Mouse (Mus musculus) CD4-positive helper T cell, adult 2 months (primary cell): Measurements from ENCODE around the gene H6pd.

Experiments used
- DNase-seq: peaks from one replicate; pipeline ENCODE4 v3.0.0-alpha.2; 2012; ENCODE audit warnings: low read depth, missing footprints, low spot score

Gene H6pd

DNA sequence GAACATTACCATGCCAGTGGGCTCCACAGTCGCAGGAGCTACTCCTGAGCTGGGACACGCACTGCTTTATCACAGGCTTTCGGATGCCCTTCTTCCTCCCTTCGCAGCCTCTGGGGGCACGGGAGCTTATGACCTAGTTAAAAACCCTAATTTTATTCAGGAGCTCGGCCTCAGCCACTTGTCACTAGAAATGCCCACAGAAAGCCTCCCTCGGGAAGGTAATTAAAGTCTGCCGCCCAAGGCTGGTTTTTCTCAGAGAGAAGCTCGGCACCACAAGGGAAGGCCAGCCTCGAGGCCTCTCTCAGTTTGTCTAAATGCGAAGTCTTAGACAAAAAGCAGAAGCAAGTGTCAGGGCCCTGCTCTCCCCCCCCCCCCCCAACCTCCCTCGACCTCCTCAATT is 64.6 kb downstream of the H6pd start:
- DNase-seq, result no peak

DNA sequence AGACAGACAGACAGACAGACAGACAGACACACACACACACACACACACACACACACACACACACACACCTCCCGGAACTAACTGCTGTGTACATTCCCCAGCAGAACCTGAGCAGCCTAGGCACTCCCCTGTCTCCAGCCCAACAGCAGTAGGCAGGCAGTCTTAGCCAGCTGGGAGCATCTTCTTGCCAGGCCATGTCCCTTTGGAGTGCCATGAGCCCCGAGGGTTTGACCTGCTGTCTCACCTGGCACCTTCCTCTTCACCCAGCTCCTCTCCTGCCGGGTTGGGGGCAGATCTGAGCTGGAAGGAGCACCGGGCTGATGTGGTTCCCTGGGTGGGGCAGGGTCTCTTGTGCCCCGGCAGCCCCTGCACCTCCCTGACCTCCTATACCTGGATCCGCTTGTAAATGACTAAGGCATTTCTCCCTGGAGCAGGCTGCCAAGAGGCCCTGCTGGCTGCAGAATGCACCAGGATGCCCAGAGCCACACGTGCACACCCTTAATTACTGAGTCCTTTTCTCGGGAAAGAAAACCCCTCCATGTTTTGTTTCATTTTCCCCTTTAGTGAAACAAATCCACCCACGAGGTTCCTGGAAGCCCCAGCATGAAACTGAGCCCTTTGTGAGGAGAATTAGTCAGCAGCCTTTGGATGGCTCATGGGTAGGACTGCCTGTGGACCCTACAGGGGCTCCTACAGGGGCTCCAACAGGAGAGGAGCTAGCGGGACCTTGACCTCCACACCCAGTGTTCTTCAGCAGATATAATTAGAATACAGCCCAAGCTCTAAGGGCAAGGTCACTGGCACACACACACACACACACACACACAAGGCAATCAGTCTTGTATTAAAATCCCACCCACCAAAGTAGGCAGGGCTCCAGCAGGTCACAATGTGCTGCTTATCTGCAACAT is 65.7 kb downstream of the H6pd start:
- no peak for DNase-seq

DNA sequence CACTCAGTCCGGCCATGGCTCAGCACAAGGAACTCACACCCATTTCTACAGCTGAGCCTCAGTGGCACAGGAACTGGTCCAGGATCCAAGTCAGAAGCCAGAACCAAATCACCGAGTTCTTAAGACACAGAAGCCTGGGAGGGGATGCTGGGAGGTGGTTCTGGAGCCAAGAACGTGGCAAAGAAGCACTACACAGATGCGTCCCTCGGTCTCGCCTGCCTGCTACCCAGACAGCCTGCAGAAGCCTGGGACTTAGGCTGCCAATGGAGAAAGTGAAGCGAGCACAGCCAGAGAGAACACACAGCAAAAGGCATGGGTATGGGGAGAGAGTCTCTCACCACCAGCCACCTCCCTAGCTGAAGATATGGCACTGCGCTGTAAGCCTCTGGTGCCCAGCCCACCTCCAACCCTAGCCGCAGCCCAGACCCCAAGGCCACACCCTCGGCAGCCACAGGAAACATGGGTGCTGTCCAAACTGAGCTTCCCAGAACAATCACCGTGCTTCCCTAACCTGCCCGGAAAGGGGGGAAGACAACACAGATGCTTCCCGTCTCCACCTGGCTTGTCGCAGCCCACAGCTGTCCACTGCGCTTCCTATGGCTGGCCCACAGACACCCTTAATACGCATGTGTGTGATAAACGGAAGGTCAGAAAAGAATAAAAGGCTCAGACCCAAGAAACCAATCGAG is 67.6 kb downstream of the H6pd start:
- DNase-seq, result no peak

DNA sequence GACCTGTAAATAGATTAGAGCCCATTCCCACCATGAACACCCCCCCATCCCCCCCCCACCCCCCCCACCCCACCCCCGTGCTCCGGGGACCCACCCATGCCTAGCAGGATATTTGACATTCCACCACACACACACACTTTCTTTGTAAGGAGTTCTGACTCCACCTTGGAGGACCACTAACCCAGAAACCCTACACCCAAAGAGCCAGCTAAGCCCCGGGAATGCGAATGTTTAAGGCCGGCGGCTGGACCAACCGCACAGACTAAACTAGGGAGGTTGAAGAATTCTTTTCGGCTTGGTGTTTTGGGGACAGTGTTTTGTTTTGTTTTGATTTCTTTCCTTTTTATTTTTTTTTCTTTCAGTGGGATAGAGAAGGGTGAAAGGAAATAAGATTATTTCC is 70.1 kb downstream of the H6pd start:
- DNase-seq, result no peak

DNA sequence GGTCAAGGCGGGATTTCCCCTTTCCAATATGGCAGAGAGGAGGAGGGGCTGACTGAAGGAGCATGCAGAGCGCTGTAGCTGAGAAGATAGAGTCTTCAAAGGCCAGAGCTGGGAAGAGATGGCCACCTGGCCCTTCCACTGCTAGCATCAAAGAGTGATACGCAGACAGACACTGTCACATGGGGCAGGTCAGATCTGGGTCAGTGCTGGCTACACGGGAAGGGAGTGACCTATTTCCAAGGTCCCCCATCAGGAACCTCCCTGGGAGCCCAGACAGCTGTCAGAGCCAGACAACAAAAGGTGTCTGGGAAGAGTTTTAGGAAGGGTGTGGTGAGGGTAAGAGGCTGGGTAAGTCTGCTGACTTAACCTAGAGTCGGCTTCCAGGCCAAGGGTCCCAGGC is 71.9 kb downstream of the H6pd start:
- DNase-seq, result no peak

DNA sequence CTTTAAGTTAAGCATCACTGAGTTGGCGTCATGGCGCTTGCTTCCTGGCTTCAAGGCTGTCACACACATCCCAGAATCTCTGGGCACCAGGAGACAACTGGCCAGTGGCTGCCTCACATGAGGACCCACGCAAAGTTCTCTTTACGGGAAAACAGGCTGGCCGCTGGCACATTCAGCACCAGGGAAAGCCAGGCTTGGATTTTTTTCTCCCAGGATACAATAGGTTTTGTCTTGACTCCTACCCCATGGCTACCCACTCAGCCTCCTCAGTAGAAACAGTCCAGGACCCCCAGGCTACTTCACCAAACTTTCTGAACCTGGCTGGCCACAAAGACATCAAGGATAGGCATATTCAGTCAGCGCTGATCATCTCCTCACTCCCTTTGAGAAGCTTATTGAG is 73.4 kb downstream of the H6pd start:
- DNase-seq, result no peak

DNA sequence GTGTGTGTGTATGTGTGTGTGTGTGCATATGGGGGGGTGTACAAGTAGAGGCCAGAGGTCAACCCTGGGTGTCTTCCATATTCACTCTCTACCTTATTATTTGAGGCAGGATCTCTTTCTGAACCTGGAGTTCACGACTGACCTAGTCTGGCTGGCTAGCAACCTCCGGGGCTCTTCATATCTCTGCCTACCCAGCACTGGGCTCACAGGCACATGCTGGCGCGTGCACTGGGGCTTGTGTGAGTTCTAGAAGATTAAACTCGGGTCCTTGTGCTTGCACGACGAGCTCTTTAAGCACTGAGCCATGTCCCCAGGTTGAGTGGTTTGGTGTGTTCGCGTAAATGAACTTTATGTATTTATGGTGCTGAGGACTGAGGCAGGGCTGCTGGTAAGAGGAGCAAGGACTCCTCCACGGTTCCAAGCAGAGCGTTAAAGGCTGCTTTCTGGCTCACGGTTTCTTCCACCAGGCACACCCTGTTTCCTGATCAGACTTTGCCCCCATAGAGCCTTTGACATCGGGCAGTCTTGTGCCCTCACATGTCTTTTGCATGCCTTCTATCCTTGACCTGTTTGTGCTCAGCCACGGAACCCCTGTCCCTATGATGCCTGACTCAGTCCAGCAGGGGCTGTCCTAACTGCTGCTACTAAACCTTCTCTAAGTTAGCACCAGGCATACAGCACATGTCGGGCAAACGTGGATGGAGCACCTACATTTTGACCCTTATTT is 75.1 kb downstream of the H6pd start:
- DNase-seq, result no peak

DNA sequence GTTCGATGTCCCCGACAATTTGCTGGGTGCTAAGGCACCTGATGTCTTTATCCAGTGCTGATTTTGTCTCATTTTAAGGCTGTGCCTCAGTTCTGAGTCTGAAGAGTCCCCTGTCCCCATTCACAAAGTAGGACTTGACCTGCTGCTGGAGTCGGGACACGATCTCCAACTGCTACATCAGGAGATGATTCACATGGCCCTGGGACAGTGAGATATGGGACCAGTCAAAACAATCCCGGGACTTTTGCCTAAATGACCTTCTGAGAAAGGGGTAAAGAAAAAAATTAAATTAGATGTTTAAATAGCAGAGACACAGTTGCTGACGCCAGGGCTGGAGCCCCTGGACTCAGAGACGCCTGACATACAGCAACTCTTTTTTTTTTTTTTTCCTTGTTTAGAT is 75.8 kb downstream of the H6pd start:
- DNase-seq, result no peak

DNA sequence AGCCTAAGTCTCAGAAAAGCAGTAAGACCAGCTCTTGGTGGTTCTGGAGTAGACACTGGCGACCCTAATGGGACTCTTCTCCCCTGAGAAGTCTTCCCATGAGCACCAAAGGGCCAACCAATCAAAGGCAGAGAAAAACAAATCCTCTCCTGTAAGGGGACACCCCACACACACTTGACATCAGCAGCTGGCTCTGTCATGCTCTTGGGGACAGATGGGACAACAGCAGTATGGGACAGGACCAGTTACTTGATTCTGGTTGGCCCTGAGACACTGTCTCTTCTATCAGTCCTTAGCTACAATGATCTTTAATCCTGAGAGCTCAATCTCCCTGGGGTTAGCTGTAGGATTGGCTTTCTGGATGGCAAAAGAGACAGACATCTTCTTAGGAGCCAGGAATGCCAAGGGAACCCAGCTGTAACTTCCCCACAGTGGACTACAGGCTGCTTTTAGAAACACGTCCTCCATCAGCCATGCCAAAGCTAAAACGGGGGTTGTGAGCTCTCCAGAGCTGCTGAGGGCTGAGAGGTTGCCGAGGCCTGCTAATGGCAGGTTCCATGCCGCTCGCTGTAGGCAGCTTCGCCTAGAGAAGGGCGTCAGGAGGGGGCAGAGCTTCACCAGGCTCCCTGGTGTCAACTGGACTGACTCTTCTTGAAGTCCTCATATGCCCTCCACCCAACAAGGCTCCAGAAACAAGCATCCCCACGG is 76.6 kb downstream of the H6pd start:
- no peak for DNase-seq

DNA sequence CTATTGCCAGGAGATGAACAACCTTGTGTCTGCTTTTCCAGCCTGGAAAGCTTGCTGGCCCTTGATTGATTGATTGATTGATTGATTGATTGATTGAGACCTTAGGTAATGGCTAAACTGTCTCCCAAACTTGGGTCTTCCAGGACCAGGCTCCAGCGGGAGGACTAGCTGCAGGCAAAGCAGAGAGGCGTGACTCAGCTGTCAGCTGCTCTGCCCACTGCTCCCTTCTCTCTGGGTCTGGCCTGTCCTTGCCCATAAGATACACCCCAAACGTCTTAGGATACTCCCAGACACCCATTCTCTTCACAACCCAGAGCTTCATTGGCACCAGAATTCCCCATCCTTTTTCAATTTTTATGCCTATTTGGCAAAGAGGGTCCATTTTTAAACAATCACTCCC is 78.1 kb downstream of the H6pd start:
- DNase-seq, result no peak
